Comparison of ENCODE assay signal across 8 mouse cellular contexts in genomic region chrX:104200388-104200735, GRCm38 (mm10). TPM values are rescaled to one million over a fixed set of nuclear protein-coding genes. Genes with fewer than 3 reads are reported as not detected.
A peak's percentile ranks its signal among the peaks of the same experiment; 100 is the strongest.
DNase-seq lines count a peak whose midpoint lies in the region; ATAC-seq lines count a peak whose summit lies in the region.

No protein-coding gene starts in this region.

- peaks cover 41% of the 10 kb centered on the region for H3K27me3 ChIP-seq in heart, embryonic 12.5 days (replicated peaks)
- H3K27me3 ChIP-seq in midbrain, embryonic 11.5 days (ENCODE audit: control insufficient read depth, insufficient read depth, low read length) = peaks cover 37% of the 10 kb centered on the region

- no peaks in the 10 kb centered on the region for H3K4me1 ChIP-seq in brown adipose tissue, adult 24 weeks (ENCODE audit: control insufficient read depth, insufficient read depth, insufficient read length, low read length)
- no peaks in the 10 kb centered on the region for H3K4me1 ChIP-seq in heart, embryonic 12.5 days (replicated peaks)
- no peaks in the 10 kb centered on the region for H3K4me1 ChIP-seq in midbrain, embryonic 11.5 days (ENCODE audit: control insufficient read depth, insufficient read depth, low read length)

- peak overlapping the region; percentile 68 for H3K9ac ChIP-seq in heart, embryonic 12.5 days
- H3K9ac ChIP-seq in midbrain, embryonic 11.5 days (ENCODE audit: low read length) = peak overlapping the region; percentile 63

- H3K27ac ChIP-seq in brown adipose tissue, adult 24 weeks (replicated peaks; ENCODE audit: low read depth, low read length) = no peak overlapping the region
- peak overlapping the region; percentile 47; the same call in 1 of the 2 replicates for H3K27ac ChIP-seq in heart, embryonic 12.5 days (ENCODE audit: poor library complexity, severe bottlenecking)
- peak overlapping the region; percentile 20; the same call in 1 of the 2 replicates for H3K27ac ChIP-seq in midbrain, embryonic 11.5 days (ENCODE audit: low read depth, low read length)

- H3K9me3 ChIP-seq in heart, embryonic 12.5 days (replicated peaks) = peaks cover 18% of the 10 kb centered on the region
- H3K9me3 ChIP-seq in midbrain, embryonic 11.5 days (ENCODE audit: control insufficient read depth, low read length) = no peaks in the 10 kb centered on the region

- H3K4me2 ChIP-seq in heart, embryonic 12.5 days = peak overlapping the region; percentile 75
- H3K4me2 ChIP-seq in midbrain, embryonic 11.5 days = peak overlapping the region; percentile 59

- H3K4me3 ChIP-seq in brown adipose tissue, adult 24 weeks (ENCODE audit: insufficient read depth, low read depth, low read length) = peak overlapping the region; percentile 57
- H3K4me3 ChIP-seq in heart, embryonic 12.5 days = peak overlapping the region; percentile 61
- H3K4me3 ChIP-seq in midbrain, embryonic 11.5 days (ENCODE audit: low read depth, low read length) = peak overlapping the region; percentile 51

- no peaks in the 10 kb centered on the region for H3K36me3 ChIP-seq in heart, embryonic 12.5 days
- no peaks in the 10 kb centered on the region for H3K36me3 ChIP-seq in midbrain, embryonic 11.5 days (ENCODE audit: control insufficient read depth, insufficient read depth, low read length)

- peak; percentile 42; the same call in 1 of the 2 replicates for ATAC-seq in heart, embryonic 12.5 days (ENCODE audit: insufficient number of reproducible peaks, low FRiP score)
- ATAC-seq in midbrain, embryonic 11.5 days (ENCODE audit: low FRiP score) = peak; percentile 76

- peak; percentile 7 for DNase-seq in left cerebral cortex, adult 11 months (ENCODE audit: low spot score)
- no peak for DNase-seq in left cerebral cortex, postnatal 4 days
- peak; percentile 23 to 57 for DNase-seq in kidney, postnatal 25 days
- DNase-seq in midbrain, embryonic 11.5 days (ENCODE audit: low spot score, missing footprints) = no peak
- peak; percentile 3 for DNase-seq in thymus, postnatal 0 days (ENCODE audit: low spot score)
- no peak for DNase-seq in urinary bladder, postnatal 10 days (ENCODE audit: low spot score)

- WGBS in heart, embryonic 12.5 days = 13% methylated on average over 24 of the region's 37 CpGs
- WGBS in midbrain, embryonic 11.5 days = 29% methylated on average over 12 of the region's 37 CpGs

- intact Hi-C loops in left cerebral cortex, postnatal 4 days (cut with DNase I) = no loop called here

RNA-seq across cellular contexts. Expression of gene Nexmif, which starts 0.6 kb away (rescaled TPM):
- 10 to 100 TPM; 94.0 to 98.9 TPM for total RNA-seq in left cerebral cortex, postnatal 4 days (2021)
- not detected in 2 replicates for polyA plus RNA-seq in brown adipose tissue, adult 24 weeks (2012; ENCODE audit: insufficient read depth, insufficient read length, missing spikeins)
- polyA plus RNA-seq in heart, embryonic 12.5 days (2016; fragmentation: Nextera tagmentation; extraction: Ambion mirVana) = 1.7 TPM in 2 replicates
- polyA plus RNA-seq in midbrain, embryonic 11.5 days (2014; fragmentation: Nextera tagmentation; extraction: Ambion mirVana) = 1.5 and 1.6 TPM in 2 replicates
- 0.09 and 0.10 TPM in 2 replicates for polyA plus RNA-seq in thymus, postnatal 0 days (2015; fragmentation: Nextera tagmentation; extraction: Ambion mirVana)

Comparison
In these comparisons a context has a peak if more than half of its experiments do, and no peak if none do; other contexts are left out.
1. DNase-seq: peak in left cerebral cortex, adult 11 months (single experiment), kidney, postnatal 25 days (2 of 2) and thymus, postnatal 0 days (single experiment); none in left cerebral cortex, postnatal 4 days (single experiment), midbrain, embryonic 11.5 days (single experiment) and urinary bladder, postnatal 10 days (single experiment).
2. Peak in every context shown above with its lines, with median percentiles within 50 percentile points of each other: H3K4me3 ChIP-seq.